Mouse (Mus musculus) lung, postnatal 10 days (tissue): Measurements from ENCODE around the gene Hoxd1.
A peak's percentile ranks its signal among the peaks of the same experiment; 100 is the strongest.

Experiments
- DNase-seq: peaks from one replicate; pipeline ENCODE4 v3.0.0; 2021

Hoxd1 gene

GRCm38 (mm10) chr2:74762522-74763244 is at the start of gene Hoxd1:
Hoxd1 (plus strand) TSS chr2:74762980.
- no peak for DNase-seq

- DNase-seq: no peak
Observed at GRCm38 (mm10) chr2:74713239-74714150, 49.3 kb upstream of the Hoxd1 start.

- DNase-seq: no peak
Observed at GRCm38 (mm10) chr2:74714156-74714789, 48.5 kb upstream of the Hoxd1 start.

- no peak for DNase-seq
Observed at GRCm38 (mm10) chr2:74714881-74715280, 47.9 kb upstream of the Hoxd1 start.

GRCm38 (mm10) chr2:74715504-74716241 is 47.1 kb upstream of the Hoxd1 start:
- peak; percentile 94 for DNase-seq

GRCm38 (mm10) chr2:74720384-74720783 is 42.4 kb upstream of the Hoxd1 start:
- DNase-seq: no peak

GRCm38 (mm10) chr2:74720955-74721491 is 41.8 kb upstream of the Hoxd1 start:
- no peak for DNase-seq

- DNase-seq: no peak
Observed at GRCm38 (mm10) chr2:74721882-74722281, 40.9 kb upstream of the Hoxd1 start.

GRCm38 (mm10) chr2:74722949-74723348 is 39.8 kb upstream of the Hoxd1 start:
- no peak for DNase-seq

- DNase-seq: no peak
Observed at GRCm38 (mm10) chr2:74724244-74725015, 38.4 kb upstream of the Hoxd1 start.

- DNase-seq: no peak
Observed at GRCm38 (mm10) chr2:74725171-74725570, 37.6 kb upstream of the Hoxd1 start.

- DNase-seq: no peak
Observed at GRCm38 (mm10) chr2:74726551-74726950, 36.2 kb upstream of the Hoxd1 start, which contains the start of gene Gm28230. Gm28230 (plus strand) TSS chr2:74726728.

- DNase-seq: no peak
Observed at GRCm38 (mm10) chr2:74726973-74727639, 35.7 kb upstream of the Hoxd1 start.

GRCm38 (mm10) chr2:74727640-74728302 is 35.0 kb upstream of the Hoxd1 start:
- DNase-seq: no peak

GRCm38 (mm10) chr2:74728303-74728680 is 34.5 kb upstream of the Hoxd1 start:
- DNase-seq: no peak

GRCm38 (mm10) chr2:74730331-74730730 is 32.4 kb upstream of the Hoxd1 start:
- no peak for DNase-seq

GRCm38 (mm10) chr2:74731055-74731454 is 31.7 kb upstream of the Hoxd1 start:
- no peak for DNase-seq

- DNase-seq: no peak
Observed at GRCm38 (mm10) chr2:74731799-74732512, 30.8 kb upstream of the Hoxd1 start.

GRCm38 (mm10) chr2:74732513-74733316 is 30.1 kb upstream of the Hoxd1 start:
- DNase-seq: no peak
